Mouse (Mus musculus) lung, postnatal 36 days (tissue): ENCODE measurements around the gene Sccpdh.
A peak's percentile ranks its signal among the peaks of the same experiment; 100 is the strongest.
"Not testable (repeated sequence)": the region's sequence is repeated elsewhere in the genome, so short reads cannot be mapped to it uniquely, and the experiment has no call there.

Experiments
- DNase-seq: peaks from one replicate; pipeline ENCODE4 v3.0.0; 2022; ENCODE audit warnings: mixed read lengths

The Sccpdh gene

GRCm38 (mm10) chr1:179668836-179669537 lies 977 bp downstream of the Sccpdh start:
- DNase-seq: no peak

GRCm38 (mm10) chr1:179674355-179674754 lies 6.3 kb downstream of the Sccpdh start:
- DNase-seq: no peak

GRCm38 (mm10) chr1:179677031-179677430 lies 9.0 kb downstream of the Sccpdh start:
- no peak for DNase-seq

GRCm38 (mm10) chr1:179679326-179679725 lies 11.3 kb downstream of the Sccpdh start:
- no peak for DNase-seq

- peak; percentile 5 for DNase-seq
These were observed 14.7 kb downstream of the Sccpdh start for GRCm38 (mm10) chr1:179682753-179683152.

- no peak for DNase-seq
These were observed 18.3 kb downstream of the Sccpdh start for GRCm38 (mm10) chr1:179686348-179686747.

GRCm38 (mm10) chr1:179686781-179687180 lies 18.8 kb downstream of the Sccpdh start:
- DNase-seq: no peak

- no peak for DNase-seq
These were observed 19.3 kb downstream of the Sccpdh start for GRCm38 (mm10) chr1:179687305-179687704.

GRCm38 (mm10) chr1:179687966-179688365 lies 20.0 kb downstream of the Sccpdh start:
- DNase-seq: no peak

GRCm38 (mm10) chr1:179688415-179688814 lies 20.4 kb downstream of the Sccpdh start:
- DNase-seq: no peak

GRCm38 (mm10) chr1:179688914-179689313 lies 20.9 kb downstream of the Sccpdh start:
- DNase-seq: no peak

- no peak for DNase-seq
These were observed 21.5 kb downstream of the Sccpdh start for GRCm38 (mm10) chr1:179689479-179689878.

GRCm38 (mm10) chr1:179704150-179704549 lies 36.1 kb downstream of the Sccpdh start:
- no peak for DNase-seq

GRCm38 (mm10) chr1:179705154-179705553 lies 37.1 kb downstream of the Sccpdh start:
- DNase-seq: peak; percentile 27

- peak; percentile 9 for DNase-seq
These were observed 41.4 kb downstream of the Sccpdh start for GRCm38 (mm10) chr1:179709390-179709789.

GRCm38 (mm10) chr1:179710739-179711138 lies 42.7 kb downstream of the Sccpdh start:
- DNase-seq: no peak

GRCm38 (mm10) chr1:179712658-179713057 lies 44.6 kb downstream of the Sccpdh start:
- DNase-seq: no peak

GRCm38 (mm10) chr1:179713367-179713766 lies 45.4 kb downstream of the Sccpdh start:
- DNase-seq: no peak

GRCm38 (mm10) chr1:179715289-179715688 lies 47.3 kb downstream of the Sccpdh start:
- not testable (repeated sequence) for DNase-seq

- DNase-seq: no peak
These were observed 47.8 kb downstream of the Sccpdh start for GRCm38 (mm10) chr1:179715786-179716185.

GRCm38 (mm10) chr1:179722811-179723469 lies 54.9 kb downstream of the Sccpdh start:
- no peak for DNase-seq

- no peak for DNase-seq
These were observed 60.7 kb downstream of the Sccpdh start for GRCm38 (mm10) chr1:179728661-179729060.

- no peak for DNase-seq
These were observed 63.4 kb downstream of the Sccpdh start for GRCm38 (mm10) chr1:179731391-179731790.
